Mouse (Mus musculus): ENCODE measurements around the gene Gins2. TPM values are rescaled to one million over a fixed set of nuclear protein-coding genes. Genes with fewer than 3 reads are reported as not detected.

The Gins2 gene
- polyA plus RNA-seq, 1 experiment: 4.4 TPM

DNA sequence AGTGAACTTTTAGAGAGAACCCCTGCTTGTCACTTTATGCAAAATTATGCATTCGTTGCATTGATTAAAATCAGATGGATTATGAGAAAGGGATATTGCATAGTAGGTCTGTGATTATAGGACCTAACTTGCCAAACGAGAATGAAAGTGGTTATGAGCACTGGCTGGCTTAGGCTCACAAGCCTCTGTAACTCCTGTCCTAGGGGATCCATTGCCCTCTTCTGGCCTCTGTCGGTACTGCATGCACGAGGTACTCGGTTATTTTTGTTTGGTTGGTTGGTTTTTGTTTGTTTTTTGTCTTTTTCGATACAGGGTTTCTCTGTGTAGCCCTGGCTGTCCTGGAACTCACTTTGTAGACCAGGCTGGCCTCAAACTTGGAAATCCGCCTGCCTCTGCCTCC lies 18.8 kb upstream of the Gins2 start:
- 10% methylated on average over 7 of the region's 7 CpGs for WGBS
- Histone ChIP-seq H3K4me3 (replicated peaks; ENCODE audit: extremely low read depth, low read depth, low read length) (no peak overlapping the region), H3K4me1 (ENCODE audit: control insufficient read depth, insufficient read depth, low read length) (no peaks in the 10 kb centered on the region)
- peak; percentile 77 for DNase-seq
- TF ChIP-seq POLR2A (IDR thresholded peaks at IDR 0.05; ENCODE audit: borderline replicate concordance, extremely low read depth, low read depth, low read length) (no peak), CTCF (IDR thresholded peaks at IDR 0.05; ENCODE audit: insufficient read depth, low read length) (peak; percentile 87)

DNA sequence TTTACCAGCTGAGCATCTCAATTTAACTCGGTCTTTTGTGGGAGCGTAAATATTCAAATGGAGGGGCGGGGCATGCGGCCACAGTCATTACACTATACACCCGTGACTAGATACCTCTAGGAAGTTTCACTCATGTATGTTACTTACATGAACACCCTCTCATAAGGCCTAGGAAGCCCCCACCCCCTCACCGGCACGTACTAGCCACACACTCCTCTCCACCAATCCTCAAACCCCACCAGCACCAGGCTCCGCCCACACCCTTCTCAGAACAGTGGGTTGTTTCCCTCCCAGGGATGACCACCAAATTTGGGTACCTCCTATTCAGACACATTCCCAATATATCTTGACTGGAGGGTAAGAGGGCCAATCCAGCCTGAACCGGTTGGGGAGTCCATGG lies 18.4 kb upstream of the Gins2 start:
- TF ChIP-seq CTCF (IDR thresholded peaks at IDR 0.05; ENCODE audit: insufficient read depth, low read length): no peak
- no peak for TF ChIP-seq POLR2A (IDR thresholded peaks at IDR 0.05; ENCODE audit: borderline replicate concordance, extremely low read depth, low read depth, low read length)
- WGBS: 76% methylated on average over 9 of the region's 9 CpGs

DNA sequence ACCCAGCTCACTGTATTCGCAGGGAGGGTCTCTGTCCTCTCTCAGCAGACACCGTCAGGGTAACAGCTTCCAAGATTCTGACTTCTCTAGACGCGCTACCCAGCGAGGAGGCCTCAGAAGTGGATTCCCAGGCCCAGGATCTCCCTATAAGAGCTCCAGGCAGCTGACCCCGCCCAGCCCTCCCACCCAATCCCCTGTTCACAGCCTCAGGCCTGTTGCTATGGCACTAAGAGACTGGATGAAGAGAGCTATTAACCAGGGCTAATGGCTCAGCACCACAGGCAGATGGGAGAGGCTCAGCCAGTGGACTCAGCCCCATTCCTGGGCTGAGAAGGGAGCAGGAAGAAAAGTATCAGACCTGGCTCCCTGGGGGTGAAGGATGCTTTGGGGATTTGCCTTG lies 13.6 kb upstream of the Gins2 start:
- WGBS: 51% methylated on average over 6 of the region's 6 CpGs
- TF ChIP-seq POLR2A (IDR thresholded peaks at IDR 0.05; ENCODE audit: borderline replicate concordance, extremely low read depth, low read depth, low read length) (no peak), CTCF (IDR thresholded peaks at IDR 0.05; ENCODE audit: insufficient read depth, low read length) (no peak)
- Histone ChIP-seq H3K4me3 (replicated peaks; ENCODE audit: extremely low read depth, low read depth, low read length) (no peak overlapping the region), H3K4me1 (ENCODE audit: control insufficient read depth, insufficient read depth, low read length) (no peaks in the 10 kb centered on the region)
- DNase-seq: no peak

More for the DNA sequence above, 18.4 kb upstream of the Gins2 start:
- DNase-seq: no peak
- Histone ChIP-seq H3K4me1 (ENCODE audit: control insufficient read depth, insufficient read depth, low read length) (no peaks in the 10 kb centered on the region), H3K4me3 (replicated peaks; ENCODE audit: extremely low read depth, low read depth, low read length) (no peak overlapping the region)

DNA sequence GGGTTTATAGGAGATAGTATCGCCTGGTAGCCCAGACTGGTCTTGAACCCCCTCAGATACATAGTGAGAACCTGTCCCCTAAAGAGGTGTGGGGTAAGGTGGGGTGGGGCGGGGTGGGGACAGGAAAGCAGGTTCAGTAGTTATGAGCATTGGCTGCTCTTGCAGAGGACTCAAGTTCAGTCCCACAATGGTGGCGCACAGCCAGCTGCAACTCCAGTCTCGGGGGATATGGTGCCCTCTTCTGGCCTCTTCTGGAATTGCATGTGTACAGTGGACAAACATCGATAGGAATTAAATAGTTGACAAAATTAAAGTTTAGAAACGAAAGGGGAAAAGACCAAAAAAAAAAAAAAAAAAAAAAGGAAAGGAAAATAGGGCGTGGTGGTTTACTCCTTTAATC lies 10.4 kb upstream of the Gins2 start:
- Histone ChIP-seq H3K4me3 (replicated peaks; ENCODE audit: extremely low read depth, low read depth, low read length) (no peak overlapping the region), H3K4me1 (ENCODE audit: control insufficient read depth, insufficient read depth, low read length) (no peaks in the 10 kb centered on the region)
- TF ChIP-seq POLR2A (IDR thresholded peaks at IDR 0.05; ENCODE audit: borderline replicate concordance, extremely low read depth, low read depth, low read length) (no peak), CTCF (IDR thresholded peaks at IDR 0.05; ENCODE audit: insufficient read depth, low read length) (peak; percentile 87)
- peak; percentile 85 for DNase-seq
- 39% methylated on average over 7 of the region's 7 CpGs for WGBS

DNA sequence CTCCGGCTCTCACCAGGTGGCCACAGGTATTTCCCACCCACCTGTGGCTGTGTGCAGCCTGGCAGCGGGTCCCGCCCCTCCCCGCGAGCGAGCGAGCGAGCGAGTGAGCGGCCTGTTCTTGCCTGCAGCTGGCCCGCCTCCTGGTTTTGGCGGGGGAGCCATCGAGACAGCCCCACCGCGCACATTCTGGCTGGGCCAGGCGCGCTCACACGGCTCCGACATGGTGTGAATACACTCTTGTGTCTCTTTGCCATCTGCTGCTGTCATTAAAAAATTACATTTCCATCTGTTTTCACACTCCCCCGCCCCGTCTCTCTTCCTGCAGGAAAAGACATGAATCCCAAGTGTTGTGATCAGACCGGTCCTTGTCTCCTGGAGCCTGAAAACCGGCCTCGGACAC lies 9.5 kb upstream of the Gins2 start:
- DNase-seq: no peak
- WGBS: 38% methylated on average over 24 of the region's 24 CpGs
- Histone ChIP-seq H3K4me3 (replicated peaks; ENCODE audit: extremely low read depth, low read depth, low read length) (no peak overlapping the region), H3K4me1 (ENCODE audit: control insufficient read depth, insufficient read depth, low read length) (no peaks in the 10 kb centered on the region)
- no peak for TF ChIP-seq POLR2A (IDR thresholded peaks at IDR 0.05; ENCODE audit: borderline replicate concordance, extremely low read depth, low read depth, low read length)
- no peak for TF ChIP-seq CTCF (IDR thresholded peaks at IDR 0.05; ENCODE audit: insufficient read depth, low read length)

DNA sequence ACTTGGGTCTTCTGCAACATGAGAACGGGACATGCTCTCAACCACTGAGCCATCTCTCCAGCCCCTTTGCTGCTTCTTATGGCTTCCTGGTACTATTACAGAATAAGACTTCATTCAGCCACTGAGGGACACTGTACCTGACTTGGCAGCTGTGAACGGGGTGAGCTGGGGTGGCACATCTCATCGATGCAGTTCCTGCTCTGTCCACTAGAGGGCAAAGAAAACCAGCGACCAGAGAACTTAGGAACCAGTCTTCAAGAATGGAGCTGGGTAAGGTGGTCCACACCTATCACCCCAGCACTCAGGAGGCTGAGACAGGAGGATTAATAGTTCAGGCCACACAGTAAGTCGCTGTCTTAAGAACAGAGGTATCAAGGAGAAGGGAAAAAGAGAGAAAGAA lies 6.9 kb upstream of the Gins2 start:
- DNase-seq: peak; percentile 54
- no peak overlapping the region for H3K4me3 ChIP-seq (replicated peaks; ENCODE audit: extremely low read depth, low read depth, low read length)
- TF ChIP-seq POLR2A (IDR thresholded peaks at IDR 0.05; ENCODE audit: borderline replicate concordance, extremely low read depth, low read depth, low read length) (no peak), CTCF (IDR thresholded peaks at IDR 0.05; ENCODE audit: insufficient read depth, low read length) (peak; percentile 91)
- H3K4me1 ChIP-seq (ENCODE audit: control insufficient read depth, insufficient read depth, low read length): no peaks in the 10 kb centered on the region
- WGBS: 13% methylated on average over 5 of the region's 5 CpGs

DNA sequence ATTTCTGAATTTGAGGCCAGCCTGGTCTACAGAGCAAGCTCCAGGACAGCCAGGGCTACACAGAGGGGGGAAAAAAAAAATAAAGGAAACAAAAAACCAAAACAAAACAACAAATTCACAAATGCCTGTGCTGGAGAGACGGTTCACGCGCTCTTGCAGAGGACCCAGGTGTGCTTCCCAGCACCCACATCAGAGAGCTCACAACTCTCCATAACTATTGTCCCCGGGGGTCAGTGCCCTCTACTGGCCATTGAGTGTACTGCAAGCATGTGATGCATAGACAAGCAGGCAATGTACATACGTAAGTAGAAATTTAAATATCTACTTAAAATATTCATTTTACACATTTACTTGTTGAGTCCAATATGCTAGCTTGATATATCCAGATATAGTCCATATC lies 5.5 kb upstream of the Gins2 start:
- WGBS: 89% methylated on average over 5 of the region's 5 CpGs
- TF ChIP-seq POLR2A (IDR thresholded peaks at IDR 0.05; ENCODE audit: borderline replicate concordance, extremely low read depth, low read depth, low read length) (no peak), CTCF (IDR thresholded peaks at IDR 0.05; ENCODE audit: insufficient read depth, low read length) (peak; percentile 31; the same call in 1 of the 2 replicates)
- Histone ChIP-seq H3K4me3 (replicated peaks; ENCODE audit: extremely low read depth, low read depth, low read length) (no peak overlapping the region), H3K4me1 (ENCODE audit: control insufficient read depth, insufficient read depth, low read length) (no peaks in the 10 kb centered on the region)
- DNase-seq: no peak

DNA sequence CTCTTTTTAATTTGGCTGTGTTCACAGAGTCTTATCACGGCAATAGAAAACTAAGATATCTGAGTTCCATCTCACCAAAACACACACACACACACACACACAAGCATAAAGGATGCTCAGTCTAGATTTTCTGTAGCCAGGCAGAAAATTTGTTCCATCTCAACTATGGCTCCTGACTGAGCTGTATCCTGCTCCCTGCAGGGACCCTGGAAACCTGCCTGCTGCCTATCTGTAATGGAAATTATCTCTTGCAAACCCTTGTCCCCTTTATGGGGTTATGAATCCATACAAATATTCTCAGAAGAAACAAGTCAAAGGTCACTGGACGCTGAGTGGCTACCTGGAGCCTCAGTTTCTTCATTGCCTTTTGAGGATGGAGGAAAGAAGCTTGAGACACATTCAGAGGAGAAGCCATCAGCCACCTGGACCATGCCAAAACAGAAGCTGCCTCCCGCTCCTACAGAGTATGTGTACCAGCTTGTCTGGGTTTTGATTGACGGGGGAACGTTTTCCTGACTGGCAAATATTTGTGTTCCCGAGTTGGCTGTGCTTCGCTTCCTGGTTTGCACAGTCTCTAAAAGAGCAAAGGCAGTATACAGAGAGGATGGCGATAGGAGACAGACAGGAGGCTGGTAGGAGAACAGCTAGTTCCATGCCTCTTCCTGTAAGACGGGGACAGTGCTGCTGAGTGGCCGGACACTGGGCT lies 2.6 kb upstream of the Gins2 start:
- no peak for DNase-seq
- TF ChIP-seq POLR2A (IDR thresholded peaks at IDR 0.05; ENCODE audit: borderline replicate concordance, extremely low read depth, low read depth, low read length) (no peak), CTCF (IDR thresholded peaks at IDR 0.05; ENCODE audit: insufficient read depth, low read length) (no peak)
- no peak overlapping the region for H3K4me3 ChIP-seq (replicated peaks; ENCODE audit: extremely low read depth, low read depth, low read length)
- 40% methylated on average over 10 of the region's 10 CpGs for WGBS
- no peaks in the 10 kb centered on the region for H3K4me1 ChIP-seq (ENCODE audit: control insufficient read depth, insufficient read depth, low read length)

DNA sequence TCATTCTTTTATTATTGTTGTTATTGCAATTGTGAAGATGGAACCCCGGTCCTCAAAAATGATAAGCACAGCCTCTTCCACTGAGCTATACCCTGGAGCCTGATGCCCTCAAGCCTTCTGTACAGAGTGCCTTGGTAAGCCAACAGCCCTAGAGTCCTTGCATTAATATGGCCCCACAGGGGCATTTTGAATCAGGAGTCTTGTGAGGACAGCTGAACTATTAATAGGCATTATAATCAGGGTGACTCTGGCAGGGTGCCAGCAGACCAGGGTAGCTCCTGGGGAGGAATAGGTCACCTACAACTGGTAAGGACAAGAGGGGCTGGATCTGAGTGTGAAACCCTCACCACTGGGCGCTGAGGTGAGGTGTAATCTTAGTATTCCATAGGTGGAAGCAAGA lies 817 bp upstream of the Gins2 start:
- TF ChIP-seq CTCF (IDR thresholded peaks at IDR 0.05; ENCODE audit: insufficient read depth, low read length) (no peak), POLR2A (IDR thresholded peaks at IDR 0.05; ENCODE audit: borderline replicate concordance, extremely low read depth, low read depth, low read length) (no peak)

DNA sequence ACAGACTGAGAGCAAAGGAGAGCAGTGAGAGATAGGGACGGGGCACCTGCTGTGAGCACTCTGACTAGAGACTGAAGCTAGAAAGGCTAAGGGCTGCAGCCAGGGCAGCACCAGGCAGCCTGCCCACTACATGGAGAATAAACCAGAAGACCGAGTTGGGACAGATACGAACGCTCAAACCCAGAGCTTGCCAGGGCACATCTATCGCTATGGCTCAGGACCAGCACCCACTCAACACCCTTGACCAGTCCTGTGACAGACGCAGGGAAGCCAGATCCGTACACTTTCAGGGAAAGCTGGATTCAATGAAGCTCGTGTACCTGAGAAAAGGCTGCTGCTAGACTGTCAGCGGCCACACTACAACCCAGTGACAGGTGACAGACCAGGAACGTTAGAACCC lies 3.6 kb downstream of the Gins2 start:
- WGBS: 88% methylated on average over 10 of the region's 10 CpGs
- Histone ChIP-seq H3K4me1 (ENCODE audit: control insufficient read depth, insufficient read depth, low read length) (no peaks in the 10 kb centered on the region), H3K4me3 (replicated peaks; ENCODE audit: extremely low read depth, low read depth, low read length) (no peak overlapping the region)
- TF ChIP-seq CTCF (IDR thresholded peaks at IDR 0.05; ENCODE audit: insufficient read depth, low read length): no peak
- TF ChIP-seq POLR2A (IDR thresholded peaks at IDR 0.05; ENCODE audit: borderline replicate concordance, extremely low read depth, low read depth, low read length): no peak
- no peak for DNase-seq

More for the DNA sequence above, 817 bp upstream of the Gins2 start:
- no peaks in the 10 kb centered on the region for H3K4me1 ChIP-seq (ENCODE audit: control insufficient read depth, insufficient read depth, low read length)
- DNase-seq: no peak
- H3K4me3 ChIP-seq (replicated peaks; ENCODE audit: extremely low read depth, low read depth, low read length): no peak overlapping the region
- 50% methylated on average over 2 of the region's 2 CpGs for WGBS

All from lung, adult 2 months (tissue).